Mouse (Mus musculus) stomach, postnatal 0 days (tissue): Measurements from ENCODE around the gene Rundc1.

Experiments
- CTCF ChIP-seq: IDR thresholded peaks from 2 replicates; pipeline ENCODE4 v1.5.1; 2016; ENCODE audit warnings: antibody characterized with exemption, low read depth, mild to moderate bottlenecking, moderate library complexity
- EP300 ChIP-seq: optimal IDR thresholded peaks from 2 replicates; pipeline ENCODE3; 2016; ENCODE audit warnings: antibody characterized with exemption

- no peak for TF ChIP-seq CTCF
- no peak for TF ChIP-seq EP300
Observed at GRCm38 (mm10) chr11:101484814-101485213, 59.9 kb downstream of the Rundc1 start.
